Mouse (Mus musculus) G1E (cell line): Measurements from ENCODE around the gene Larp1. TPM values are rescaled to one million over a fixed set of nuclear protein-coding genes. Genes with fewer than 3 reads are reported as not detected.
A peak's percentile ranks its signal among the peaks of the same experiment; 100 is the strongest.

Experiments used
- ATAC-seq: 2 replicates; pipeline ENCODE4 v1.8.0; 2016; ENCODE audit warnings: mild to moderate bottlenecking; ENCODE audit not compliant: insufficient number of reproducible peaks, poor library complexity, low FRiP score, severe bottlenecking; ENCODE audit errors: extremely low read depth
- DNase-seq: peaks from one replicate; pipeline ENCODE4 v3.0.0; 2012; ENCODE audit warnings: low spot score
- H3K27me3 ChIP-seq: 2 replicates; pipeline ENCODE4 v1.6.1; 2012; ENCODE audit warnings: mild to moderate bottlenecking, low read length, inconsistent platforms; ENCODE audit not compliant: insufficient read depth
- H3K36me3 ChIP-seq: replicated peaks from 2 replicates; pipeline ENCODE3; 2012; ENCODE audit warnings: mild to moderate bottlenecking, inconsistent platforms
- H3K4me1 ChIP-seq: 2 replicates; pipeline ENCODE4 v1.6.1; 2012; ENCODE audit warnings: low read depth, low read length, inconsistent platforms, mixed read lengths; ENCODE audit not compliant: insufficient read depth
- H3K4me3 ChIP-seq: 2 replicates; pipeline ENCODE4 v1.5.1; 2012; ENCODE audit warnings: low read depth, mild to moderate bottlenecking, inconsistent platforms, low read length, moderate library complexity, mixed read lengths
- H3K9me3 ChIP-seq: replicated peaks from 2 replicates; pipeline ENCODE4 v1.6.1; 2012; ENCODE audit warnings: inconsistent platforms
- CTCF ChIP-seq: IDR thresholded peaks from 2 replicates; pipeline ENCODE4 v1.5.1; 2012; ENCODE audit warnings: low read depth, low read length, inconsistent platforms, mixed read lengths
- GATA1 ChIP-seq: IDR thresholded peaks from 2 replicates; pipeline ENCODE4 v1.6.1; 2012; ENCODE audit warnings: borderline replicate concordance, low read length, inconsistent platforms, mixed read lengths
- GATA2 ChIP-seq: IDR thresholded peaks from 2 replicates; pipeline ENCODE4 v1.6.1; 2012; ENCODE audit warnings: low read depth, low read length, inconsistent platforms, borderline replicate concordance
- POLR2AphosphoS5 ChIP-seq: IDR thresholded peaks from 2 replicates; pipeline ENCODE4 v1.6.1; 2012; ENCODE audit warnings: low read depth, low read length, inconsistent platforms; ENCODE audit not compliant: insufficient replicate concordance
- TAL1 ChIP-seq: conservative IDR thresholded peaks from 2 replicates; pipeline ENCODE4 v1.6.1; 2012; ENCODE audit warnings: low read depth, low read length, inconsistent platforms, mixed read lengths
- polyA plus RNA-seq: library from polyadenylated mRNA; stranded (reverse); fragments of >175 nt; gene quantifications from 2 replicates; pipeline ENCODE4 v1.2.3, GENCODE M21; 2012
- total RNA-seq, 2 experiments: library from RNA; stranded (forward) in 1 of 2; stranded (reverse) in 1 of 2; fragments of 200-1000 nt in 1 of 2; fragments of >200 nt in 1 of 2; fragmentation: Nextera tagmentation in 1 of 2; gene quantifications; 2 replicates each; pipeline ENCODE4 v1.2.3; 2014 to 2017

The Larp1 gene
- total and polyA plus RNA-seq, 3 experiments = 34.7 to 184 (median 123) TPM

DNA sequence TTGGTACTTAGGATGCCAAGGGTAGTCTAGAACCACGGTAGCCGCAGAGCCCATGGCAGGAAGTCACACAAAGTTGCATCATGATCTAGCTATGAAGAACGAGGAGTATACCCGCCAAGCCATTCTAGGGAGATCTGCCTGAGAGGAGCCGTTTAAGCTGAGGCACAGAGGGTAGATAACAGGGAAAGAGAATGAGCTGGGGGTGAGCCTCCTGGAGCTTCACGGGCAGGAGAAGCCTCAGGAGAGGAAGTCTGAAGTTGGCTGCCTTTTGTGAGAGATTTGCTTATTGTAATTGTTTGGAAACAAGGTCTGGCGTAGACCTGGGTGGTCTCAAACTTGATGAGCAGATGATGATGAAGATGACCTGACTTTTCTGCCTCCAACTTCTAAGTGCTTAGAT, 10.7 kb upstream of the Larp1 start:
- H3K36me3 ChIP-seq = no peaks in the 10 kb centered on the region
- TF ChIP-seq TAL1 (no peak), GATA2 (no peak), GATA1 (no peak), POLR2AphosphoS5 (no peak), CTCF (no peak)
- H3K27me3 ChIP-seq = peaks cover 2% of the 10 kb centered on the region; the same call in 1 of the 2 replicates
- ATAC-seq = no peak
- peaks cover 12% of the 10 kb centered on the region; the same call in 1 of the 2 replicates for H3K4me1 ChIP-seq
- H3K4me3 ChIP-seq = no peak overlapping the region
- H3K9me3 ChIP-seq = no peaks in the 10 kb centered on the region
- DNase-seq = no peak

DNA sequence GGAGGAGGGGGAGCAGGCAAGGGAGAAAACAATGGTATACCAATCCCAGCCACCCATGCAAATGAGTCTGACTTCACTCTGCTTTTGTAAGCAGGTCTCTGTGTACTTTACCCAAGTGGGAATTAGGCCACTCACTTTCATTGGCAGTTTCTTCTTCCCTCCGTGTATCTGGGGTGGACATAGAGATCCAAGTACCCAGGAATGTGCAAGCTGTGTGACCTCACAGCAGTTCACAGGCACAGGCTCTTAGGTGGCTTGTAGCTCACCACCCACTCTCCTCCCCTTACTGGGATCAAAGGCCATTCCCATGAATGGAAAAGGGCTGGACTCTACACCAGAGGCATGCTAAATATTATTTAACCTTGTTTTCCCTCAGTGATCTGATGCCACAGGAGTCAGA, 10.0 kb upstream of the Larp1 start:
- H3K9me3 ChIP-seq = no peaks in the 10 kb centered on the region
- H3K4me3 ChIP-seq = no peak overlapping the region
- H3K27me3 ChIP-seq = no peaks in the 10 kb centered on the region; the same call in 1 of the 2 replicates
- H3K4me1 ChIP-seq = peaks cover 15% of the 10 kb centered on the region; the same call in 1 of the 2 replicates
- ATAC-seq (no peak), DNase-seq (no peak)
- H3K36me3 ChIP-seq = no peaks in the 10 kb centered on the region
- TF ChIP-seq POLR2AphosphoS5 = no peak
- no peak for TF ChIP-seq CTCF
- no peak for TF ChIP-seq TAL1
- no peak for TF ChIP-seq GATA2
- no peak for TF ChIP-seq GATA1

DNA sequence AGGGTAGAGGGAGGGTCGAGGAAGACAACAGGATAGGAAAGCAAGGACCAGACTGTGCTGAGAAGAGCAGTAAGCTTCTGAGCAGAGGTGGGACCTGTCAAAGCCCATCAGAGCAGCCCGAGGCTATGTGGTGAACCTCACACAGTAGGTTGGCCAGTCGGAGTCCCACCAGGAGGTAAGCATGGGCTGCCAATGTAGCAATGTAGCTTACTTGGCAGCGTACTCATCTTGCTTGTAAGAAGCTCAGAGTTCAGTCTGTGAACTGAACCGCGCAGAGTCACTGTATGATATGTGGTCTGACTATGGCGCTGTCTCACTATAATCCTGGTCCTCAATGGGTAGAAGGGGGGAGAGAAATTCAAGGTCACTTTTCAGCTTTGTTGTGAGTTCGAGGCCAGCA, 5.7 kb upstream of the Larp1 start:
- DNase-seq (no peak), ATAC-seq (no peak)
- H3K27me3 ChIP-seq = no peaks in the 10 kb centered on the region
- no peaks in the 10 kb centered on the region for H3K9me3 ChIP-seq
- H3K4me3 ChIP-seq = no peak overlapping the region
- peaks cover 5% of the 10 kb centered on the region for H3K36me3 ChIP-seq
- H3K4me1 ChIP-seq = peaks cover 23% of the 10 kb centered on the region
- TF ChIP-seq GATA2 (no peak), POLR2AphosphoS5 (no peak), TAL1 (no peak), CTCF (no peak), GATA1 (no peak)

DNA sequence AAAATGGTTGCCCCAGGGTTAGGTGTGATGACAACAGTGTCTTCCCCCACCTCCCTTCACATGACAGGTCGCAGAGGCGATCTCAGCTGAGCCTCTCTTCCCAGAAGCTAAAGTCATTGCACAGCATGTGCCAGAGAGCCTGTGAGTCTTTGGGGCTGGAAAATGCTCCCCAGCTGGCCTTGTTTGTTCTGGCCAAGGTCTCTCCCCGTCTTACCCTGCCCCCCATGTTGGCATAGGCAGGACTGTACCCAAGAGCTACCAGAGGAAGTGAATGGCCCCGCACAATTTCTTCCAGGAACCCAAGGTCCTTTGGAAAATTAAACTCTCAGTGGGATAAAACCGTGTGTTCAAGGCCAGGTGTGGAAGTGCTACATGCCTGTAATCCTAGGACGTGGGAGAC, 5.1 kb upstream of the Larp1 start:
- ATAC-seq (no peak), DNase-seq (no peak)
- H3K4me3 ChIP-seq = no peak overlapping the region
- H3K9me3 ChIP-seq = no peaks in the 10 kb centered on the region
- peaks cover 5% of the 10 kb centered on the region for H3K36me3 ChIP-seq
- H3K4me1 ChIP-seq = peaks cover 24% of the 10 kb centered on the region
- no peaks in the 10 kb centered on the region for H3K27me3 ChIP-seq
- no peak for TF ChIP-seq GATA1
- TF ChIP-seq TAL1 = no peak
- TF ChIP-seq POLR2AphosphoS5 = no peak
- TF ChIP-seq CTCF = no peak
- TF ChIP-seq GATA2 = no peak

DNA sequence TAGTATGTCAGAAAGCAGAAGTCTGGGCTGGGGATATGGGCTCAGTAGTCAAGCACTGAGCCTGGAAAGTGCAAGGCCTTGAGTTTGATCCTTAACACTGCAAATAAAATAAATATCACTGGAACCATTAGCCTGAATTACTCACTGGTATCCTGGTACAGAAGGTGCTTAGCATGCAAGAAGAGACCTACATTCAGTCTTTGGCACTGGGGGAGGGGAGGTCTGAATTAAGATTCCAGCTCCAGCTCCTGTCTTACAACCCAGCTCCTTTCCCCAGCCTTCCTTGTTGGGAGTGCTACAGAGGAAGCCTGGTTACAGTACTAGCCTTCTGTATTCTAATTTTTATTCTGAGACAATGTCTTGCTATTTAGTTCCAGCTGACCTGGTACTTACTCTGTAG, 3.8 kb upstream of the Larp1 start:
- Histone ChIP-seq H3K4me1 (peaks cover 21% of the 10 kb centered on the region), H3K27me3 (no peaks in the 10 kb centered on the region), H3K4me3 (no peak overlapping the region), H3K36me3 (peaks cover 5% of the 10 kb centered on the region), H3K9me3 (no peaks in the 10 kb centered on the region)
- TF ChIP-seq GATA1 (no peak), CTCF (no peak), POLR2AphosphoS5 (no peak), TAL1 (no peak), GATA2 (no peak)
- DNase-seq (no peak), ATAC-seq (no peak)

DNA sequence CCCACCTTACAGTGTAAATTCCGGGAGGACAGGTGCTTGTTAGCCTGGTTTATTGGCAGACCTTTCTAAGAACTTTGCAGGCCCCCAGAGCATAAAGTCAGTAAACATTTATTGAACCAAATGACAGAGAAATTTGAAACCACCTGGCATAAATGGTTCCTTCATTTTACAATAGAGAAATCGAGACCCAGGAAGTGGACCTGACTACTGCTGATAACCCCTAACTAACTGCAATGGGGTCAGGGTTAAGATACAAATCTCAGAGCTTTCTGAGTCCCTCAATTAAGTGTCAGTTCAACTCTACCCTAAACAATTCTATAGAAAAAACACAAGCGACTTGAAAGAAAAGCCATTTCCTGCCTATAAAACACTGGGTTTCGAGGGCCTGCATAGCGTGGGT, 851 bp upstream of the Larp1 start:
- Histone ChIP-seq H3K36me3 (peaks cover 10% of the 10 kb centered on the region), H3K27me3 (no peaks in the 10 kb centered on the region), H3K4me1 (peaks cover 44% of the 10 kb centered on the region), H3K4me3 (peak overlapping the region; percentile 98), H3K9me3 (no peaks in the 10 kb centered on the region)
- ATAC-seq (no peak), DNase-seq (no peak)
- no peak for TF ChIP-seq POLR2AphosphoS5
- no peak for TF ChIP-seq CTCF
- TF ChIP-seq GATA2 = no peak
- no peak for TF ChIP-seq GATA1
- no peak for TF ChIP-seq TAL1

DNA sequence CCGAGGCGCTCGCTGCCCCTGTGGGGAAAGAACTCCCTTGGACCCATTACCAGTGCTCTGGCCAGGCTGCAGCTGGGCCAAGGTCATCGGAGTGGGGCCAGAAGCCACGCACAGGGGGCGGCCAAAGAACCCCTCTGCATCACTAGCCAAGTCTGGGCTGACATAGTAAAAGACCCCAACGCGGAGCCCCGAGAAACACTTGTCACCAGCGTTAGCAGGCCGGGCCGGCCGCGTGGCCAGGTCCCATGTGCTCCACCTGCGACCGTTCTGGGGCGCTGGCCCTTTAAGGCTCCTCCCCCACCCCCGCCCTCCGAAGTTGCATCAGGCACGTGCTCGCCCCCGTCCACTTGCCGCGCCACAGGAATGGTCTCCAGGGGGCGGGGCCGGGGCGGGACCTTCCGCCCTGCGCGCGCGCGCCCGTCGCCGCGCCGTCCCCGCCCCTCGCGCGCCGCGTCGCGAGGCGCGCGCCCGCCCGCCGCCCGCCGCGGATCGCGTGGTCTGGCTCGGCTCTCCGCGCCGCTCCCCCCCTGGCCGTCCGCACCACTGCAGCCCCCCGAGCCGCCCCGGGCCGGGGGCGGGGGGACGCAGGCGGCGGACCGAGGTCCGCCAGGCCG, 320 bp upstream of the Larp1 start:
- DNase-seq (peak; percentile 93), ATAC-seq (peak; percentile 82)
- no peak for TF ChIP-seq GATA1
- H3K4me3 ChIP-seq = peak overlapping the region; percentile 98
- no peaks in the 10 kb centered on the region for H3K9me3 ChIP-seq
- H3K27me3 ChIP-seq = no peaks in the 10 kb centered on the region
- peaks cover 45% of the 10 kb centered on the region for H3K4me1 ChIP-seq
- H3K36me3 ChIP-seq = peaks cover 12% of the 10 kb centered on the region
